ENCODE assay signal across 8 mouse cellular contexts in genomic region chr2:21204912-21205830, GRCm38 (mm10). TPM values are rescaled to one million over a fixed set of nuclear protein-coding genes. Genes with fewer than 3 reads are reported as not detected.
A peak's percentile ranks its signal among the peaks of the same experiment; 100 is the strongest.
DNase-seq lines count a peak whose midpoint lies in the region; ATAC-seq and TF ChIP-seq lines count a peak whose summit lies in the region.

Enkur (minus strand) TSS chr2:21205365.
Thnsl1 (plus strand) TSS chr2:21205724.

- H3K9me3 ChIP-seq in E14TG2a.4 (ENCODE audit: low read length) = no peaks in the 10 kb centered on the region
- H3K9me3 ChIP-seq in forebrain, embryonic 12.5 days = no peaks in the 10 kb centered on the region
- H3K9me3 ChIP-seq in heart, postnatal 0 days (replicated peaks; ENCODE audit: control insufficient read depth, low read length) = no peaks in the 10 kb centered on the region
- H3K9me3 ChIP-seq in liver, embryonic 16.5 days (replicated peaks; ENCODE audit: control insufficient read depth, low read length) = no peaks in the 10 kb centered on the region
- no peaks in the 10 kb centered on the region for H3K9me3 ChIP-seq in neural tube, embryonic 13.5 days

- TF ChIP-seq POLR2A in testis, adult 2 months (IDR thresholded peaks at IDR 0.05; ENCODE audit: control insufficient read depth, low read depth, low read length) = peak; percentile 95

- peak; percentile 96 for DNase-seq in c-Kit-positive CD71-positive TER-119-positive erythroid progenitor cells, embryonic 14.5 days (ENCODE audit: low spot score)
- DNase-seq in heart, postnatal 0 days (ENCODE audit: low spot score) = peak; percentile 97
- DNase-seq in kidney, postnatal 4 days = peak; percentile 99 to 100

- ATAC-seq in forebrain, embryonic 12.5 days (ENCODE audit: low FRiP score) = peak; percentile 99
- peak; percentile 99 for ATAC-seq in heart, postnatal 0 days (ENCODE audit: insufficient read depth, low read depth)
- peak; percentile 98 for ATAC-seq in liver, embryonic 16.5 days (ENCODE audit: low read depth)
- peak; percentile 99 for ATAC-seq in neural tube, embryonic 13.5 days (ENCODE audit: low read depth)

- no peak for TF ChIP-seq EP300 in heart, postnatal 0 days (IDR thresholded peaks at IDR 0.05; ENCODE audit: low read depth)

- peak within 1 kb of the TSS; percentile 74 for H3K4me2 ChIP-seq in forebrain, embryonic 12.5 days
- peak within 1 kb of the TSS; percentile 84 for H3K4me2 ChIP-seq in heart, postnatal 0 days (ENCODE audit: low read depth, low read length)
- peak within 1 kb of the TSS; percentile 77 for H3K4me2 ChIP-seq in liver, embryonic 16.5 days (ENCODE audit: low read depth, low read length)
- H3K4me2 ChIP-seq in neural tube, embryonic 13.5 days = peak within 1 kb of the TSS; percentile 69

- no peaks in the 10 kb centered on the region for H3K27me3 ChIP-seq in E14TG2a.4 (ENCODE audit: insufficient read depth, low read length)
- no peaks in the 10 kb centered on the region for H3K27me3 ChIP-seq in forebrain, embryonic 12.5 days
- no peaks in the 10 kb centered on the region for H3K27me3 ChIP-seq in heart, postnatal 0 days (ENCODE audit: control insufficient read depth, insufficient read depth, low read length)
- no peaks in the 10 kb centered on the region for H3K27me3 ChIP-seq in liver, embryonic 16.5 days (ENCODE audit: control insufficient read depth, insufficient read depth, low read depth, low read length)
- H3K27me3 ChIP-seq in neural tube, embryonic 13.5 days = no peaks in the 10 kb centered on the region
- H3K27me3 ChIP-seq in testis, adult 2 months (ENCODE audit: control insufficient read depth, insufficient read depth, low read length) = no peaks in the 10 kb centered on the region

- H3K4me3 ChIP-seq in E14TG2a.4 (replicated peaks; ENCODE audit: low read length) = peak within 1 kb of the TSS; percentile 85
- peak within 1 kb of the TSS; percentile 64 for H3K4me3 ChIP-seq in forebrain, embryonic 12.5 days (replicated peaks)
- peak within 1 kb of the TSS; percentile 76 for H3K4me3 ChIP-seq in heart, postnatal 0 days (ENCODE audit: low read depth, low read length)
- H3K4me3 ChIP-seq in liver, embryonic 16.5 days (ENCODE audit: low read depth, low read length) = peak within 1 kb of the TSS; percentile 62
- peak within 1 kb of the TSS; percentile 71 for H3K4me3 ChIP-seq in neural tube, embryonic 13.5 days
- peak within 1 kb of the TSS; percentile 100 for H3K4me3 ChIP-seq in testis, adult 2 months (ENCODE audit: control insufficient read depth, low read depth, low read length)

- no peak for TF ChIP-seq CTCF in E14TG2a.4 (conservative IDR thresholded peaks at IDR 0.05; ENCODE audit: low read length)
- no peak for TF ChIP-seq CTCF in heart, postnatal 0 days (IDR thresholded peaks at IDR 0.05; ENCODE audit: low read depth)
- TF ChIP-seq CTCF in testis, adult 2 months (IDR thresholded peaks at IDR 0.05; ENCODE audit: control insufficient read depth, insufficient read depth, insufficient replicate concordance, low read depth, low read length) = no peak

- WGBS in forebrain, embryonic 12.5 days = 4% methylated on average over 42 of the region's 43 CpGs
- WGBS in heart, postnatal 0 days = 2% methylated on average over 43 of the region's 43 CpGs
- WGBS in liver, embryonic 16.5 days (ENCODE audit: insufficient replicate concordance) = 2% methylated on average over 43 of the region's 43 CpGs
- 2% methylated on average over 42 of the region's 43 CpGs for WGBS in neural tube, embryonic 13.5 days

- peak within 1 kb of the TSS; percentile 84 for H3K27ac ChIP-seq in forebrain, embryonic 12.5 days
- H3K27ac ChIP-seq in heart, postnatal 0 days (ENCODE audit: low read depth) = peak within 1 kb of the TSS; percentile 71
- no peak within 1 kb of the TSS for H3K27ac ChIP-seq in liver, embryonic 16.5 days (ENCODE audit: low read length)
- H3K27ac ChIP-seq in neural tube, embryonic 13.5 days (replicated peaks) = peak within 1 kb of the TSS; percentile 85
- peak within 1 kb of the TSS; percentile 95 for H3K27ac ChIP-seq in testis, adult 2 months (ENCODE audit: control insufficient read depth, insufficient read depth, low read depth, low read length)

- peaks cover 18% of the 10 kb centered on the region for H3K4me1 ChIP-seq in E14TG2a.4 (replicated peaks; ENCODE audit: low read depth, low read length)
- H3K4me1 ChIP-seq in forebrain, embryonic 12.5 days = peaks cover 18% of the 10 kb centered on the region
- peaks cover 23% of the 10 kb centered on the region for H3K4me1 ChIP-seq in heart, postnatal 0 days (ENCODE audit: control insufficient read depth, insufficient read depth)
- H3K4me1 ChIP-seq in liver, embryonic 16.5 days (ENCODE audit: control insufficient read depth, low read depth, low read length) = peaks cover 9% of the 10 kb centered on the region
- H3K4me1 ChIP-seq in neural tube, embryonic 13.5 days (replicated peaks) = peaks cover 23% of the 10 kb centered on the region
- no peaks in the 10 kb centered on the region; the same call in 1 of the 2 replicates for H3K4me1 ChIP-seq in testis, adult 2 months (ENCODE audit: control insufficient read depth, insufficient read depth, low read length)

- H3K9ac ChIP-seq in forebrain, embryonic 12.5 days = peak within 1 kb of the TSS; percentile 77
- peak within 1 kb of the TSS; percentile 62 for H3K9ac ChIP-seq in heart, postnatal 0 days (replicated peaks; ENCODE audit: low read depth, low read length)
- H3K9ac ChIP-seq in liver, embryonic 16.5 days (ENCODE audit: low read depth, low read length) = peak within 1 kb of the TSS; percentile 47
- peak within 1 kb of the TSS; percentile 73 for H3K9ac ChIP-seq in neural tube, embryonic 13.5 days

- peaks cover 2% of the 10 kb centered on the region for H3K36me3 ChIP-seq in E14TG2a.4 (ENCODE audit: insufficient read depth, low read length)
- H3K36me3 ChIP-seq in forebrain, embryonic 12.5 days (replicated peaks) = no peaks in the 10 kb centered on the region
- H3K36me3 ChIP-seq in heart, postnatal 0 days (replicated peaks; ENCODE audit: control insufficient read depth, insufficient read depth, low read length) = no peaks in the 10 kb centered on the region
- H3K36me3 ChIP-seq in liver, embryonic 16.5 days (ENCODE audit: control insufficient read depth, insufficient read depth) = no peaks in the 10 kb centered on the region
- no peaks in the 10 kb centered on the region for H3K36me3 ChIP-seq in neural tube, embryonic 13.5 days
- no peaks in the 10 kb centered on the region for H3K36me3 ChIP-seq in testis, adult 2 months (ENCODE audit: control insufficient read depth, insufficient read depth, low read length)

RNA-seq across cellular contexts. Expression of gene Enkur, which starts in this region (rescaled TPM):
- 1.3 and 2.3 TPM in 2 replicates for polyA plus RNA-seq in forebrain, embryonic 12.5 days (2016; fragmentation: Nextera tagmentation; extraction: Ambion mirVana)
- total RNA-seq in heart, postnatal 0 days (2014; rRNA removed; ENCODE audit: low replicate concordance) = 1.1 TPM in 1 of 2 replicates, not detected in the other
- polyA plus RNA-seq in heart, postnatal 0 days (2015; fragmentation: Nextera tagmentation; extraction: Ambion mirVana) = 3.8 and 4.8 TPM in 2 replicates
- not detected in 2 replicates for polyA plus RNA-seq in liver, embryonic 16.5 days (2015; fragmentation: Nextera tagmentation; extraction: Ambion mirVana)
- 1.5 and 1.6 TPM in 2 replicates for polyA plus RNA-seq in neural tube, embryonic 13.5 days (2015; fragmentation: Nextera tagmentation; extraction: Ambion mirVana)
- polyA plus RNA-seq in testis, adult 2 months (2012; rRNA removed) = 33.5 and 41.4 TPM in 2 replicates

RNA-seq across cellular contexts. Expression of gene Thnsl1, which starts in this region (rescaled TPM):
- 20.3 and 22.2 TPM in 2 replicates for polyA plus RNA-seq in forebrain, embryonic 12.5 days (2016; fragmentation: Nextera tagmentation; extraction: Ambion mirVana)
- total RNA-seq in heart, postnatal 0 days (2014; rRNA removed; ENCODE audit: low replicate concordance) = 2.7 and 5.8 TPM in 2 replicates
- polyA plus RNA-seq in heart, postnatal 0 days (2015; fragmentation: Nextera tagmentation; extraction: Ambion mirVana) = 5.7 and 6.1 TPM in 2 replicates
- 1.4 and 1.6 TPM in 2 replicates for polyA plus RNA-seq in liver, embryonic 16.5 days (2015; fragmentation: Nextera tagmentation; extraction: Ambion mirVana)
- 18.8 and 19.3 TPM in 2 replicates for polyA plus RNA-seq in neural tube, embryonic 13.5 days (2015; fragmentation: Nextera tagmentation; extraction: Ambion mirVana)
- 17.1 and 20.6 TPM in 2 replicates for polyA plus RNA-seq in testis, adult 2 months (2012; rRNA removed)
